Mouse (Mus musculus) naive thymus-derived CD4-positive, alpha-beta T cell, adult 2 months (primary cell): ENCODE measurements around the gene Sh3glb1.

Experiments used
- DNase-seq: peaks from one replicate; pipeline ENCODE4 v3.0.0-alpha.2; 2011; ENCODE audit warnings: low read depth

Gene Sh3glb1

DNA sequence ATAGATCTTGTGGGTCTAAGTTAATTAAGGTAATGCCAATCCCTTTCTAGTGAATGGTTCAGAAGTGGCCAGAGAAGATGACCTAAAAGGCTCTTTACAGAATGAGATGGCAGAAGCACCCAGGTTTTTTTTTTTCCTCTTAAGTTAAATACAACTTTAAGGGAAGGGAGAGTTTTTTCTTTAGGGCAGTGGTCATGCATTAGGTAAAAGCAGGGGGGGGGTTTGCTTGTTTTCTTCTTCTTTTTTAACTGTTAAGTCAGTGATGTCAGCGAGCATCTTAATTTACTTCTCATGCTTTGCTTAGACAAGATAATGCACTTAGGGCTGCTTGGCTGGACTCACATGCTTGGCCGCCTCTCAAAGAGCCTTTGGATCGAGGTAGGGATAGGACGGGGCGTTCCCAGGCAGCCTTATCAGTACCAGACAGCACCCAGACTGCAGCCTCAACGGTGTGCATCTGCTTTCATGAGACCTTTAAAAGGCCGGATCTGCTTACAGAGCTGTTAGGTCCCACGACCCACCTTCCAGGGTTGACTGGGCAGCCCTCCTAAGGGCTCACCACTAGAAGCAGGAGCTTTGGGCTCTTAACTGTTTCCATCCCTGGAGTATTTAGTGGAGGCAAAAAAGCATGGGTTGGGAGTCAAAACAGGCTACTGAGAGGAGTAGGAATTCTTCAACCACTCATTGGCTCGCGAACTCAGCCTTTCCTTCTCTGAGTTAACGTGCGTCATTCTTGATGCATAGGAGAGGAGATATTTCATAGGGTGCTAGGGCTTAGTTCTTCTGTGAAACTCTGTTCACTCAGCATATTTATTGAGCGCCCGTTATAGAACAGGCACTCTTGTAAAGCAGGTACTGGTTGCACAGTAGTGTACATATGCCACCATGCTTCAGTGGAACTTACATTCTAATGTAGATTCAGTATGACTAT is 49.9 kb downstream of the Sh3glb1 start:
- DNase-seq, result no peak

GRCm38 (mm10) chr3:144669457-144669864 is 50.7 kb downstream of the Sh3glb1 start:
- DNase-seq, result no peak

DNA sequence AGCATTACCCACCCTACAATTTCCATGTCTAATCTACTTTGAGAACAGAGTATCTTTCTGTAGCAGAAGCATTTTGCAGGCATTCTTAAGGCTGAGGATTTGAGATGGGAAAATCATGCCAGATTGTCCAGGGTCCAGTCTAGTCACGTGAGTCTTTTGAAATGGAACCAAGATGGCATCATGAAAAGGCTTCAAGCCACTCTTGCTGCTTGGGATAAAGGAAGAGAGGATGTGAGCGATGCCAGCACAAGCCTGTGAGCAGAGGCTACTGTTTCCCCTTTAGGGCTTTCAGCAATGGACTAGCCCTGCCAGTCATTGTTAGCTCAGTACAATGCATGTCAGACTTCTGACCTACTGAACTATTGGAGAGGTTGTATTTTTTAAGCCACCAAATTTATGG is 51.2 kb downstream of the Sh3glb1 start:
- DNase-seq, result no peak

DNA sequence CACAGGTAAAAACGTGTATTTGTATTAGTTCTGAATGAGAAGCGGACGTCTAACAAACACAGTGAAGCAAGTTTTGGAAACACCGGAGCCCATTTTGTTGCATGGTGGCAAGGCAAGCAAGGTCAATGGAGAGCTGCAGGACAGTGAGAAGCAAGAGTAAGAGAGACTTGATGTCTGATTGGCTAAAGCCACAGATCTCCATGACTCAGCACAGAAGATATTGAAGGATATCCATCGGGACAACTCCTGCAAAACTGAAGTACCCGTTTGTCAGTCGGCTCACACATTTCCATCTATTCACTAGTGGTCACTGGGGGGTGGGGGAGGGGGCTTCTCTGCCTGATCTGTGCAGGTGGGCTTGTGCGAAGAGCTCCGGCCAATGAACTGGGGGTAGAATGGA is 52.1 kb downstream of the Sh3glb1 start:
- no peak for DNase-seq

DNA sequence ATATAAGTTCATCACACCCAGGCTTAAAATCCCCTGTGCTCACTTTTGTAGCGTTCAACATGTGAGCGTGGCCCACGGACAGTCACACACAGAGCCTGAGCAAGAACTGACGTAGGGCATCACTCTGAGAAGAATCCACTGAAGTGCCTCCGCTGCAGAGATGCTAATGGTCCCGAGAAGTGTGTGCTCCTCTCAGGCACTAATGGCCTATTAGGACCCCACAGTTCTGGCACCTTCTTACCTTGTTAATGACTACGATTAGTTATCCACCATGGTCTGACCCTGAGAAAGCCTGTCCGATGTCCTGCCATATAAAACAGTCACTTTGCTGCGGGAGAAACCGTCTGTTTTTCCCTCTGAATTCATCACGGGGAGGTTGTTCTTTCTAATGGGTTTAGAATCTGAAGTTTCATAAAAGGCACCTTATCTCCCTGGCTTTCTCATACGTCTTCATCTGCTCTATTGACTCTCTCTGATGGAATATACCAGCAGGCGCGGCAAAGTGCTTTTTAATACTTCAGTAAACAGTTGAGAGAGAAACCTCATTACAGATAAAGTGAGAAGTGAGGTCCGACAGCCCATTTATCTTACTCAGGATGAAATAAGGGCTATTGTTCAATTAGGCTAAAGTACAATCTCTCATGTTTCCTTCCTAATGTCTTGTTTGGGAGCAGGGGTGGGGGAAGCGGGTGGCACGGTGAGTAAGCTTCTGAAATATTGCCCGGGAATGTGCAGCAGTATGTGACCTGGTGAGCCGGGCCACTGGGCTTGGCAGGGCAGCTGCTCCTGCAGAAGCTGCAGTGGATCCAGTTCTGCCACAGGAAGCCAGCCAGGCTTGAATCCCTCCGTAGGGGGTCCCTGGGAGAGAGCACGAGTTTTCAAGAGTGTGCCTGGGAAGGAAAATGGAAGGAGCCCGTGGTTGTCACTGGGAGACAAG is 55.5 kb downstream of the Sh3glb1 start:
- DNase-seq, result no peak

DNA sequence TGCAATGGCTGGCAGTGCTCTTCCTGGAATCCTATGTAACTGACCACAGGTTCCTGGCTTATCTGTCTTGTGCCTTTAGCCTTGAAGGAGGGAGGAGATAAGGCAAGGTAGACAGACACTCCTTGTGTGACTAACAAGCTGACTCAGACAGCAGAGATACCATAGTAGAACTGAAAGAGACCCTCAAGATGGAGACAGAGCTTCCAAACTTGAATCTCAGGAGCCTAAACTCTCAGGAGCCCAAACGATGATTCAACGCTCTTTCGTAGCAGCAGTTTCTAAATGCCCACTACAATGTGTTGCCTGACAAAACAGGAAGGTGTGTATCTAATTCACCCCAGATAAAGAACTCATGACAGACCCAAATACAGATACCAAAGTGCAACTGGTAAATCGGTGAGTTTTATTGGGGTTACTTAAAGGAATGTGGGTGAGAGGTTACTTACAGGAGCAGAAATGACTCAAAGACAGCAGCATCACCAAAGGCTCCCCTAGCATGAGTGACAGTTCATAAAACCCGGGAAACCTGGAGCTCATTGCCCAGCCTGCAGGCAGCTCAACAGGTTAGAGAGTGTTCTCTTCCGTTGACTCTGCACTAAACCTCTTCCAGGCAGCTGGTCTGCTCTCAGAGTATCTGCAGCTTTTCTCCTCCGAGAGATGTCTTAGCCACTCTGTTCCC is 56.6 kb downstream of the Sh3glb1 start:
- no peak for DNase-seq

DNA sequence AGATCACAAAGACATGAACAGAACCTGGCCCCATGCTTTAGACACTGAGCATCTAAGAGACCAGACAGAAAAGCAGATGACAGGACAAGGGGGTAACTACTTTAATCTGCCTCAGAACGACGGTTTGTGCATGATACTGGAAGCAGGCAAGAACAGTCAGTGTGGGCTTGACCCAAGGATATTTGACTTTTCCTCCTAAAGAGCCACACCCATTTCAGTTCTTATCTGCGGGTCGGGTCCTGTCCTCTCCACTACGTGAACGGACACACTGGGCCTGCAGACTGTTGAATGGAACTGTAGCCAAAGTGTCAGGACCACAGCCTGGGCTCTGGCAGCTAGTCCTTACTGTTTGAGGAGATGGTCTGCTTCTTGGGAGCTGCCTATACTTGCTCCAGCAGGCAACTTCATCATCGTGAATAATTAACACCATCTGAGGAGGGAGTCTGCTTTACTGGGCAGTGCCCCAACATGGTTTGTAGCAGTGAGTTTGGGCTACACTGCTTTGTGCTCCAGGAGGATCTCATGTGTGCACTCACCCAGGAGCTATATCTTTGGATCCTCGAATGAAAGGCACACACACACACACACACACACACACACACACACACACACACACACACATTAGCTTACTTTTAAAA is 57.8 kb downstream of the Sh3glb1 start:
- no peak for DNase-seq

DNA sequence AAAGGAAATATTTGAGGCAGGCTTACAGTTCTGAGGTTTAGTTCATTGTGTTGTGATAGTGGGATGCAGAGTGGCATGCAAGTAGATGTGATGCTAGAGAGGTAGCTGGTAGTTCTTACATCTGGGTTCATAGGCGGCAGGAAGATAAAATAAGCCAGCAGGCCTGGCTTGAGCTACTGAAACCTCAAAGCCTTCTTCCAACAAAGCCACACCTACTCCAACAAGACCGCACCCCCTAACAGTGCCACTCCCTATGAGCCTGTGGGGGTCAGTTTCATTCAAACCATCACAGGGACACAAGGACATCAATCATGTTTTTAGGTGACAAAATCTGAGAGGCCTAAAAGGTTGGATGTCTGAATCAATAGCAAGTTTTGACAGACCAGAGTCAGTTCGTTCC is 58.7 kb downstream of the Sh3glb1 start:
- no peak for DNase-seq

DNA sequence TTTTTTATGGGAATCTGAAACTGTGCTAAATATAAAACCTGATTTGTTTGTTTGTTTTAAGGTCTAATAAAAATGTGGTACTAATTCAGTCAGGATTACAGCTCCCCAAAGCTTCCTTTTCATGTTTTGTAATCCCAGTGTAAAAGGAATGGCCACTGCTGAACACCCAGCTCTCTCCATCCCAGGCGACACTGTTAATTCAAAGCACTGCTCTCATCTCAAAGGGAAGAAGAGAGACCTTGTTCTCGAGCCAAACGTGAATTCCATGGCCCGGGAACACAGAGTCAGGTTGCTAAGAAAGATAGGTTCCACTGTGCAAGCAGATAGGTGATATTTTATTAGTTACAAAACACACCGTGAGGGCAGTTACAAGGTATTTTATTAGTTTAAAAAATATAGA is 75.9 kb downstream of the Sh3glb1 start:
- no peak for DNase-seq

GRCm38 (mm10) chr3:144643301-144643871 is 76.7 kb downstream of the Sh3glb1 start:
- no peak for DNase-seq

GRCm38 (mm10) chr3:144642141-144642540 is 78.0 kb downstream of the Sh3glb1 start:
- DNase-seq, result no peak

DNA sequence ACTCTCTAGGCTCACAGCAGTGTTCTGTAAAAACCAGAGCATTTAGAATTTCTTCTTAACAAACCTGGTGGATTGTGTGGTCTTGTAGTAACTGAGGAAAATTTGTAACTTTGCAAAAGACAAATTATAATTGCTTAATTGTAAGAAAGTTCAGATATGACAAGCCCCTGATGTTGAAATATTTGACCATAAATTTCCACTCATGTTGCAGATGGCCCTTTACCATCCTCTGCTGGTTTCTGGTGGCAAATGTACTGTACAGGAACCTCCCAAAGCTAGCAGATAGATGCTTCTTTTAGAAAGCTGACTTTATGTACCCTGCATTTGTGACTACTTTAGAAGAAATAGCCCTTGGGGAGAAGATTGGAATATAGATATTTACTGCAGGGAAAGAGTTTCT is 80.1 kb downstream of the Sh3glb1 start:
- DNase-seq, result no peak

DNA sequence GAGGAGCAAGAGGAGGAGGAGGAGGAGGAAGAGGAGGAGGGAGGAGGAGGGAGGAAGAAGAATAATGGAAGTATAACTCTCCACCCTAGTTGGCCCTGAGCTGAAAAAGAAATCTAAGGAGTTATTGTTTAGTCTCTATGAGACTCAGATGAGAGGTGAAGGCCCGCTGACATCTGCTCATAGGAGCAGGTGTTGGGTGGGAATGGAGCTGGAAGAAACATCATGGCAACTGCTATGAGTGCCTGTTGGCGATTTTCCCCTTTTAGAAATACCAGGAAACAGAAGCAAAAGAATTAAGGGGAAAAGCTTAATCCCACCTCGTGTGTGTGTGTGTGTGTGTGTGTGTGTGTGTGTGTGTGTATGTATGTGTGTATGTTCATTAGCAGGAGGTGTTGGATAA is 80.7 kb downstream of the Sh3glb1 start:
- DNase-seq, result no peak

GRCm38 (mm10) chr3:144638110-144638509 is 82.0 kb downstream of the Sh3glb1 start:
- no peak for DNase-seq

- no peak for DNase-seq
Observed at GRCm38 (mm10) chr3:144635236-144635635, 84.9 kb downstream of the Sh3glb1 start.
